Mouse (Mus musculus): Measurements from ENCODE around the gene Inpp4b. TPM values are rescaled to one million over a fixed set of nuclear protein-coding genes. Genes with fewer than 3 reads are reported as not detected.

Inpp4b gene
- polyA plus RNA-seq, 1 experiment from 2014 or later = 5.5 TPM

GRCm38 (mm10) chr8:81694893-81695292 is 352.5 kb downstream of the Inpp4b start:
- Histone ChIP-seq H3K4me3 (replicated peaks; ENCODE audit: low read length) (no peak overlapping the region), H3K36me3 (ENCODE audit: control insufficient read depth, insufficient read depth, low read length) (no peaks in the 10 kb centered on the region), H3K4me1 (ENCODE audit: control insufficient read depth, insufficient read depth, low read length) (no peaks in the 10 kb centered on the region), H3K27ac (ENCODE audit: low read length) (no peak overlapping the region), H3K27me3 (ENCODE audit: control insufficient read depth, insufficient read depth, low read length) (no peaks in the 10 kb centered on the region), H3K9me3 (replicated peaks; ENCODE audit: control insufficient read depth, low read length) (no peaks in the 10 kb centered on the region), H3K9ac (ENCODE audit: low read length) (no peak overlapping the region), H3K4me2 (ENCODE audit: low read depth, low read length) (no peak overlapping the region)
- no peak for ATAC-seq (ENCODE audit: insufficient read depth, low FRiP score)
- 17% methylated on average over 2 of the region's 2 CpGs for WGBS

- H3K9me3 ChIP-seq (replicated peaks; ENCODE audit: control insufficient read depth, low read length) = no peaks in the 10 kb centered on the region
- H3K4me1 ChIP-seq (ENCODE audit: control insufficient read depth, insufficient read depth, low read length) = no peaks in the 10 kb centered on the region
- no peaks in the 10 kb centered on the region for H3K27me3 ChIP-seq (ENCODE audit: control insufficient read depth, insufficient read depth, low read length)
- H3K9ac ChIP-seq (ENCODE audit: low read length) = no peak overlapping the region
- H3K36me3 ChIP-seq (ENCODE audit: control insufficient read depth, insufficient read depth, low read length) = no peaks in the 10 kb centered on the region
- ATAC-seq (ENCODE audit: insufficient read depth, low FRiP score) = no peak
- H3K4me2 ChIP-seq (ENCODE audit: low read depth, low read length) = no peak overlapping the region
- H3K4me3 ChIP-seq (replicated peaks; ENCODE audit: low read length) = no peak overlapping the region
- WGBS = 75% methylated on average over 1 of the region's 1 CpGs
- no peak overlapping the region for H3K27ac ChIP-seq (ENCODE audit: low read length)
Observed at GRCm38 (mm10) chr8:81702038-81702437, 359.7 kb downstream of the Inpp4b start.

- no peaks in the 10 kb centered on the region for H3K36me3 ChIP-seq (ENCODE audit: control insufficient read depth, insufficient read depth, low read length)
- ATAC-seq (ENCODE audit: insufficient read depth, low FRiP score) = no peak
- H3K4me1 ChIP-seq (ENCODE audit: control insufficient read depth, insufficient read depth, low read length) = no peaks in the 10 kb centered on the region
- no peak overlapping the region for H3K4me2 ChIP-seq (ENCODE audit: low read depth, low read length)
- 62% methylated on average over 3 of the region's 3 CpGs for WGBS
- no peak overlapping the region for H3K9ac ChIP-seq (ENCODE audit: low read length)
- H3K27me3 ChIP-seq (ENCODE audit: control insufficient read depth, insufficient read depth, low read length) = no peaks in the 10 kb centered on the region
- H3K4me3 ChIP-seq (replicated peaks; ENCODE audit: low read length) = no peak overlapping the region
- H3K27ac ChIP-seq (ENCODE audit: low read length) = no peak overlapping the region
- no peaks in the 10 kb centered on the region for H3K9me3 ChIP-seq (replicated peaks; ENCODE audit: control insufficient read depth, low read length)
Observed at GRCm38 (mm10) chr8:81703571-81704365, 361.4 kb downstream of the Inpp4b start.

GRCm38 (mm10) chr8:81707436-81707835 is 365.1 kb downstream of the Inpp4b start:
- Histone ChIP-seq H3K4me3 (replicated peaks; ENCODE audit: low read length) (no peak overlapping the region), H3K9ac (ENCODE audit: low read length) (no peak overlapping the region), H3K4me1 (ENCODE audit: control insufficient read depth, insufficient read depth, low read length) (no peaks in the 10 kb centered on the region), H3K4me2 (ENCODE audit: low read depth, low read length) (no peak overlapping the region), H3K27ac (ENCODE audit: low read length) (no peak overlapping the region), H3K27me3 (ENCODE audit: control insufficient read depth, insufficient read depth, low read length) (no peaks in the 10 kb centered on the region), H3K36me3 (ENCODE audit: control insufficient read depth, insufficient read depth, low read length) (no peaks in the 10 kb centered on the region), H3K9me3 (replicated peaks; ENCODE audit: control insufficient read depth, low read length) (no peaks in the 10 kb centered on the region)
- ATAC-seq (ENCODE audit: insufficient read depth, low FRiP score) = no peak
- 64% methylated on average over 1 of the region's 1 CpGs for WGBS

- H3K27me3 ChIP-seq (ENCODE audit: control insufficient read depth, insufficient read depth, low read length) = no peaks in the 10 kb centered on the region
- H3K9ac ChIP-seq (ENCODE audit: low read length) = no peak overlapping the region
- H3K4me3 ChIP-seq (replicated peaks; ENCODE audit: low read length) = no peak overlapping the region
- H3K4me2 ChIP-seq (ENCODE audit: low read depth, low read length) = no peak overlapping the region
- H3K36me3 ChIP-seq (ENCODE audit: control insufficient read depth, insufficient read depth, low read length) = no peaks in the 10 kb centered on the region
- ATAC-seq (ENCODE audit: insufficient read depth, low FRiP score) = no peak
- H3K4me1 ChIP-seq (ENCODE audit: control insufficient read depth, insufficient read depth, low read length) = no peaks in the 10 kb centered on the region
- no peak overlapping the region for H3K27ac ChIP-seq (ENCODE audit: low read length)
- H3K9me3 ChIP-seq (replicated peaks; ENCODE audit: control insufficient read depth, low read length) = no peaks in the 10 kb centered on the region
Observed at GRCm38 (mm10) chr8:81731332-81731731, 389.0 kb downstream of the Inpp4b start.

GRCm38 (mm10) chr8:81735655-81736054 is 393.3 kb downstream of the Inpp4b start:
- Histone ChIP-seq H3K36me3 (ENCODE audit: control insufficient read depth, insufficient read depth, low read length) (no peaks in the 10 kb centered on the region), H3K4me3 (replicated peaks; ENCODE audit: low read length) (no peak overlapping the region), H3K9ac (ENCODE audit: low read length) (no peak overlapping the region), H3K27me3 (ENCODE audit: control insufficient read depth, insufficient read depth, low read length) (no peaks in the 10 kb centered on the region), H3K4me1 (ENCODE audit: control insufficient read depth, insufficient read depth, low read length) (no peaks in the 10 kb centered on the region), H3K9me3 (replicated peaks; ENCODE audit: control insufficient read depth, low read length) (no peaks in the 10 kb centered on the region), H3K4me2 (ENCODE audit: low read depth, low read length) (no peak overlapping the region), H3K27ac (ENCODE audit: low read length) (no peak overlapping the region)
- ATAC-seq (ENCODE audit: insufficient read depth, low FRiP score) = no peak
- WGBS = 80% methylated on average over 2 of the region's 2 CpGs

GRCm38 (mm10) chr8:81736103-81736502 is 393.7 kb downstream of the Inpp4b start:
- Histone ChIP-seq H3K4me3 (replicated peaks; ENCODE audit: low read length) (no peak overlapping the region), H3K27me3 (ENCODE audit: control insufficient read depth, insufficient read depth, low read length) (no peaks in the 10 kb centered on the region), H3K9me3 (replicated peaks; ENCODE audit: control insufficient read depth, low read length) (no peaks in the 10 kb centered on the region), H3K9ac (ENCODE audit: low read length) (no peak overlapping the region), H3K27ac (ENCODE audit: low read length) (no peak overlapping the region), H3K4me1 (ENCODE audit: control insufficient read depth, insufficient read depth, low read length) (no peaks in the 10 kb centered on the region), H3K36me3 (ENCODE audit: control insufficient read depth, insufficient read depth, low read length) (no peaks in the 10 kb centered on the region), H3K4me2 (ENCODE audit: low read depth, low read length) (no peak overlapping the region)
- ATAC-seq (ENCODE audit: insufficient read depth, low FRiP score) = no peak
- WGBS = 93% methylated on average over 1 of the region's 1 CpGs

GRCm38 (mm10) chr8:81742588-81742987 is 400.2 kb downstream of the Inpp4b start:
- Histone ChIP-seq H3K36me3 (ENCODE audit: control insufficient read depth, insufficient read depth, low read length) (no peaks in the 10 kb centered on the region), H3K9me3 (replicated peaks; ENCODE audit: control insufficient read depth, low read length) (no peaks in the 10 kb centered on the region), H3K27me3 (ENCODE audit: control insufficient read depth, insufficient read depth, low read length) (no peaks in the 10 kb centered on the region), H3K4me1 (ENCODE audit: control insufficient read depth, insufficient read depth, low read length) (no peaks in the 10 kb centered on the region), H3K4me2 (ENCODE audit: low read depth, low read length) (no peak overlapping the region), H3K4me3 (replicated peaks; ENCODE audit: low read length) (no peak overlapping the region), H3K27ac (ENCODE audit: low read length) (no peak overlapping the region), H3K9ac (ENCODE audit: low read length) (no peak overlapping the region)
- 79% methylated on average over 7 of the region's 7 CpGs for WGBS
- ATAC-seq (ENCODE audit: insufficient read depth, low FRiP score) = no peak

GRCm38 (mm10) chr8:81743040-81743439 is 400.7 kb downstream of the Inpp4b start:
- H3K4me3 ChIP-seq (replicated peaks; ENCODE audit: low read length) = no peak overlapping the region
- H3K27ac ChIP-seq (ENCODE audit: low read length) = no peak overlapping the region
- no peaks in the 10 kb centered on the region for H3K27me3 ChIP-seq (ENCODE audit: control insufficient read depth, insufficient read depth, low read length)
- no peak overlapping the region for H3K4me2 ChIP-seq (ENCODE audit: low read depth, low read length)
- no peaks in the 10 kb centered on the region for H3K36me3 ChIP-seq (ENCODE audit: control insufficient read depth, insufficient read depth, low read length)
- no peaks in the 10 kb centered on the region for H3K9me3 ChIP-seq (replicated peaks; ENCODE audit: control insufficient read depth, low read length)
- H3K9ac ChIP-seq (ENCODE audit: low read length) = no peak overlapping the region
- WGBS = 73% methylated on average over 3 of the region's 3 CpGs
- no peaks in the 10 kb centered on the region for H3K4me1 ChIP-seq (ENCODE audit: control insufficient read depth, insufficient read depth, low read length)
- no peak for ATAC-seq (ENCODE audit: insufficient read depth, low FRiP score)
